Mouse (Mus musculus) layer of hippocampus, adult 2 months (tissue): Measurements from ENCODE around the gene Heatr4. TPM values are rescaled to one million over a fixed set of nuclear protein-coding genes. Genes with fewer than 3 reads are reported as not detected.

Experiments
- DNase-seq, 2 experiments: peaks; one replicate each; pipeline ENCODE4 v3.0.0; 2022; ENCODE audit warnings: low spot score in 2 of 2
- H3K27ac ChIP-seq: fragments of 200-600 bp; 2 replicates; pipeline ENCODE4 v1.8.1; 2022
- H3K4me3 ChIP-seq: fragments of 200-600 bp; 2 replicates; pipeline ENCODE4 v1.8.1; 2022; ENCODE audit warnings: mild to moderate bottlenecking
- CTCF ChIP-seq: fragments of 200-600 bp; conservative IDR thresholded peaks from 2 replicates; pipeline ENCODE4 v1.8.1; 2022; ENCODE audit warnings: antibody characterized with exemption, mild to moderate bottlenecking, moderate library complexity
- total RNA-seq, 2 experiments: library from RNA; stranded (reverse); gene quantifications; 2 replicates each; pipeline ENCODE4 v1.2.3; 2021

Heatr4 gene
- total RNA-seq, 2 experiments from 2014 or later = not detected

GRCm38 (mm10) chr12:83987583-83988441, 3.2 kb upstream of the Heatr4 start, which contains the start of gene Acot2:
TSS of gene Acot2 (plus strand) at chr12:83987861.
- peak; percentile 82 for TF ChIP-seq CTCF
- H3K27ac ChIP-seq = peak within 1 kb of the TSS; percentile 96
- DNase-seq = peak; percentile 72 to 75
- H3K4me3 ChIP-seq = peak within 1 kb of the TSS; percentile 77

GRCm38 (mm10) chr12:83987242-83987582, 2.6 kb upstream of the Heatr4 start:
- DNase-seq = no peak
- H3K27ac ChIP-seq = peak overlapping the region; percentile 96
- peak overlapping the region; percentile 77 for H3K4me3 ChIP-seq
- no peak for TF ChIP-seq CTCF

- H3K27ac ChIP-seq = no peak overlapping the region
- no peak for TF ChIP-seq CTCF
- no peak overlapping the region for H3K4me3 ChIP-seq
- DNase-seq = no peak
Measured at GRCm38 (mm10) chr12:83981615-83982014, 3.0 kb downstream of the Heatr4 start.

GRCm38 (mm10) chr12:83978862-83979261, 5.8 kb downstream of the Heatr4 start:
- no peak for DNase-seq
- no peak overlapping the region for H3K4me3 ChIP-seq
- H3K27ac ChIP-seq = no peak overlapping the region
- no peak for TF ChIP-seq CTCF

GRCm38 (mm10) chr12:83972117-83972516, 12.5 kb downstream of the Heatr4 start:
- H3K27ac ChIP-seq = no peak overlapping the region
- TF ChIP-seq CTCF = peak; percentile 86
- H3K4me3 ChIP-seq = no peak overlapping the region
- peak in 1 of 2 experiments; percentile 48 for DNase-seq

- Histone ChIP-seq H3K27ac (no peak overlapping the region), H3K4me3 (no peak overlapping the region)
- DNase-seq = no peak
- no peak for TF ChIP-seq CTCF
Measured at GRCm38 (mm10) chr12:83965235-83965634, 19.4 kb downstream of the Heatr4 start.

GRCm38 (mm10) chr12:83958278-83958677, 26.4 kb downstream of the Heatr4 start:
- Histone ChIP-seq H3K27ac (no peak overlapping the region), H3K4me3 (no peak overlapping the region)
- TF ChIP-seq CTCF = no peak
- DNase-seq = no peak

GRCm38 (mm10) chr12:83951711-83952575, 32.7 kb downstream of the Heatr4 start:
- DNase-seq = no peak
- peak overlapping the region; percentile 70 for H3K4me3 ChIP-seq
- peak overlapping the region; percentile 93; the same call in 1 of the 2 replicates for H3K27ac ChIP-seq
- no peak for TF ChIP-seq CTCF

- H3K4me3 ChIP-seq = peak overlapping the region; percentile 70
- H3K27ac ChIP-seq = peak overlapping the region; percentile 93
- peak in 1 of 2 experiments; percentile 54 for DNase-seq
- TF ChIP-seq CTCF = no peak
Measured at GRCm38 (mm10) chr12:83950840-83951701, 33.6 kb downstream of the Heatr4 start.

- peak within 1 kb of the TSS; percentile 70 for H3K4me3 ChIP-seq
- 0 out of 2 replicates have a peak, but pooled peaks have one; percentile 16 for TF ChIP-seq CTCF
- H3K27ac ChIP-seq = peak within 1 kb of the TSS; percentile 93
Measured at GRCm38 (mm10) chr12:83950493-83950839, 34.2 kb downstream of the Heatr4 start, which contains the start of gene Riox1. TSS of gene Riox1 (plus strand) at chr12:83950608.

GRCm38 (mm10) chr12:83949776-83950492, 34.7 kb downstream of the Heatr4 start:
- no peak for DNase-seq
- peak overlapping the region; percentile 70 for H3K4me3 ChIP-seq
- TF ChIP-seq CTCF = no peak
- H3K27ac ChIP-seq = peak overlapping the region; percentile 93

More at GRCm38 (mm10) chr12:83950493-83950839, 34.2 kb downstream of the Heatr4 start, which contains the start of gene Riox1:
- DNase-seq = peak; percentile 89 to 91
